Mouse (Mus musculus): Measurements from ENCODE around the gene Ano10. TPM values are rescaled to one million over a fixed set of nuclear protein-coding genes. Genes with fewer than 3 reads are reported as not detected.

The Ano10 gene
- total RNA-seq, 2 experiments from 2014 or later, result 83.6 to 151 TPM

DNA sequence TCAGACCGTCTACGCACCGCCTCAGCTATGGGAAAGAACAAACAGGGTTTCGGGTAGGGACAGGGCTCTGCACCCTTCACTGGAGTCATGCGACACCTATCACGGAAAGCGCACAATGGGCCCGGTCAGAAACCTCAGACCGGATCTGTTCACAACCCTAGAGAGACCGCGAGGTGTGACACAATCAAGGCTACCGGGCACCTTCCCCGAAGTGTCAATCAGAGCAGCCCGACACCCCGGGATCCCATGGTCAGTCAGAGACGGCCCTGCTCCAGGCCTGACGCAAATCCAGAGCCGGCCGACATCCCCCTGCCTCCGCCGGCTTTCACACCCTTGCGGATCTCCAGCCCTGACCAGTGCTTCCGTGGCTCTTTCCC lies 370 bp downstream of the Ano10 start:
- no peak for DNase-seq

DNA sequence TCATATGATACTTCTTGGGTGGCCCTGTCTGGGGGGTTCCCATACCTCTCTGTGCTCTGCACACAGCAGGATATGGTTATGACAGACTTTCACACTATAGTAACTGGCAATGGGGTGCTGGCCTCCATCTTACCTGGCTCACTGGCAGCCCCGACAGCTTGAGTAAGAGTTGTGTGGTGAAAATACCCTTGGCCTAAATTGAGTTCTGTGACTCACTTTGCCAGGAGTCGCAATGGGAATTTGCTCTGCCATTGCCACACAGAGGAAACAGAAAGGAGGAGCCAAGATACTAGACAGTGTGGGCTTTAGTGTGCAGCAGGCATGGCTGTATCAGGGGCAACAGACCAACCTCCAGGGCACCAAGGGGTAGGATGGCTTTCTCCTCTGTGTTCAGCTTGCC lies 4.0 kb downstream of the Ano10 start:
- no peak for DNase-seq

DNA sequence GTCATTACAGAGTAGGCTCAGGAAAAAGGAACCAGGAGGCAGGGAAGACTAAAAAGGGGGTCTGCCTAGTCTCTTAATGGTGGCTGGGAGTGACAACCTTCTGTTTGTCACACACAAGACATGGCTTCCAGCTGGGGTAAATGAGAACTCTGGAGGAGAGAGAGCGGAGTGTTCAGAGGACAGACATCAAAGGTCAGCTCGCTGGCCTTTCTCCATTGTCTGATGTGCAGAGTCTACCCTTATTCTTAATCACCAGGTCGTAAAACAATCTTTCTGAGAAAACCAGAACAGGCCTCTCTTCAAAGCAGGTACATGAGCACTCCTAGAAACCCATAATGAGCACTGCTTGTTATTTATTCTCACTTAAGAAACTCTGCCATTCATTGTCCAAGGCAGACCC lies 5.8 kb downstream of the Ano10 start:
- no peak for DNase-seq

DNA sequence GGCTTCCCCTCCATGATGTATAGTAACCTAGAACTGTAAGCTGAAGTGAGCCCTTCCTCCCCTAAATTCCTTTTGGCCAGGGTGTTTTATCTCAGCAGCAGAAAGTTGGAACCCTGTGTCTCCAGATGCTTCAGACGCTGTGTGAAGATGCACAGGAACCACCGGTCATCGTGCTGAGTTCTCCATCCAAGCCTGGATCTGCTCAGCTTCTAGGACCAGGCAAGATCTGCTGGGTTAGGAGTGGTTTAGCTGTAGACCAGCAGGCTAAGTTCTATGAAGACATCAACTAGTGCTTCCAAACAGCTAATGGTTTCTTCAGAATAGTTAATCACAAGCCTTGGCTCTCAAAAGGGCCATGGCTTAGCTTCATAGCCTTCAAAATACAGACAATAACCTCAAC lies 6.7 kb downstream of the Ano10 start:
- DNase-seq, result no peak

- no peak for DNase-seq
These were observed 8.4 kb downstream of the Ano10 start for GRCm38 (mm10) chr9:122285833-122286310.

GRCm38 (mm10) chr9:122285146-122285832 lies 8.9 kb downstream of the Ano10 start:
- DNase-seq, result no peak

- no peak for DNase-seq
These were observed 9.5 kb downstream of the Ano10 start for GRCm38 (mm10) chr9:122284696-122285095.

DNA sequence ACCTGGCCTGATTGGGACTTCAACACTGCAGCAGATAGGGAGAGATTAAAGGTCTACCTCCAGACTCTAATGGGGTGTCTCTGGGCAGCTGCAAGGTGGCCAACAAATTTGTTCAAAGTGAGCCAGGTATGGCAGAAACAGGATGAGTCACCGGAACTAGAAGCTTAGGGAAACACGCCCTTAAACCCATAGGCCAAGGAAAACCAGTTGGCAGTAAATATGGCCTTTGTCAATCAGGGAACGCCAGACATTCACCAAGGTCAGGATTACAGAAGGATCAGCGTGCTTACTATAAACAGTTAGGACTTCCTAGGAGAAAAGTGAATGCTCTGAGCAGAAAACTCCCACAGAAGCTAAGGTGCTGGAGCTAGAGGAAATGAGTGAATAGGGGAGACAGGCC lies 13.2 kb downstream of the Ano10 start:
- DNase-seq, result no peak

- no peak for DNase-seq
These were observed 17.6 kb downstream of the Ano10 start for GRCm38 (mm10) chr9:122276665-122277064.

- no peak for DNase-seq
These were observed 18.1 kb downstream of the Ano10 start for GRCm38 (mm10) chr9:122276134-122276533.

DNA sequence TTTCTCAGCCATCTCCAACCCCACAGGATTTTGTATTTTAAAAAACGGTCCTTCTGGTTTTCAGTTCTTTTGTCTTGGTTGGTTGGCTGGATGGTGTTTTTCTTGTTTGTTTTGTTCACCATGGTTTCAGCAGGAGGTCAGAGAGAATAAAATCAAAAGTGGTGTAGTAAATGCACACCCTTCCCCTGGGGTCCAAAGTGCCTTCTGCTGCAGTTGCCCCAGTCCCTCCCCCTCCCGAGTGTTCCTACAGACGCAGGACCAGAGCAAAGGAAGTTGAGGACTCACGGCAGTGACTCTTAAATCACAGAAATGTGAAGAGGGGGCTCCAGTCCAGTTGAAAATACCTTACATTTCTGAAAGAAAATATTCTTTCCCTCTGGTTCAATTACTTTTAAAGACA lies 19.9 kb downstream of the Ano10 start:
- DNase-seq, result no peak

GRCm38 (mm10) chr9:122273879-122274278 lies 20.3 kb downstream of the Ano10 start:
- DNase-seq, result no peak

- DNase-seq, result no peak
These were observed 22.4 kb downstream of the Ano10 start for GRCm38 (mm10) chr9:122271866-122272265.

- DNase-seq, result no peak
These were observed 22.9 kb downstream of the Ano10 start for GRCm38 (mm10) chr9:122271318-122271717.

- DNase-seq, result no peak
These were observed 23.3 kb downstream of the Ano10 start for GRCm38 (mm10) chr9:122270913-122271312.

DNA sequence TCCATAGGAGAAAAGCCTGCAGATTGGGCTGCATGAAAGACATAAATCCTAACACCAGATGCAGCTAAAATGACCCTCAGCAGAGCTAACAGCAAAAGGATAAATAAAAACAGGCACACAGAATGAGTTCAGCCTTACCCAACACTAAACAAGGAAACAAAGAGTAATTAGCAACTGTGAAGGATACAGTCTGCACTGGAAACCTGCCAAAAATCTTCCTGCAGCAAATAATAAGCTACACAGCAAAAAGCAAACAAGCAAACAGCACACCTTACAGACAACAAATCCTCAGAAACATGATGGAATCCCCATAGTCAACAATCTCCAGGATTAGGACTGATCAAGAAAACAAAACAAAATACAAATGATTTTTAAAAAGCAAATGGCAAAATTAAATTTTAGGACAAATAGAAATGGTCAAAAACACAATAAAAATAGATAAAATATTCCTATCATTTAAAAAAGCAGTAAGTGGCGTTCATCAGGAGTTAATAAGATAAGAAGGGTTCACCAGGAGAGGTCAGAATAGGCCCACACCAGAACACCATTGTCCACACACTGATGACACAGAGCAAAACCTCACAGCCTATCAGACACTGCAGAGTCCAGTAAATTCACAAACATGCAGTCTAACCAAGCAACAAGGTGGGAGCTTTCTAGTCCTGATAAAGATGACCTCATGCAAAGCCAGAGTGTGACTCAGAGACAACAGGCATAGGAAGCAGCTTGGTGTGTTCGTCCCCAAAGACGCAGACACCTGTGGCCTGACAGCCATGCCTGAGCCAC lies 24.8 kb downstream of the Ano10 start:
- DNase-seq, result no peak

- peak; percentile 14 to 32 for DNase-seq
These were observed 28.6 kb downstream of the Ano10 start for GRCm38 (mm10) chr9:122265526-122266210.

DNA sequence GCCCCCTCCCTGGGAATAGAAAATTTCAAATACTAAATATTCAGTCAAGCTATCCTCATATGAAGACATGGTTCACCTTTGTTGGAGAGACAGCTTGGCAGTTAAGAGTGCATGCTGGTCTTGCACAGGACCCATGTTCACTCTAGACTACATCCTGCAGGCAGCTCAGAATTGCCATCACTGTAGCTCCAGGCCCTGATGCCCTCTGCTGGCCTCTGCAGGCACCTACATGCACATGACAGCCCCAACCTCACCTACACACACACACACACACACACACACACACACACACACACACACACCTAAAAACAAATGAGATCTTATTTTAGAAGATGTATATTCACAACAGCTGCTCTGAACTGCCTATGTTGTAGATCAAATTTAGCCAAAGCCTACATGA lies 31.1 kb downstream of the Ano10 start:
- no peak for DNase-seq

DNA sequence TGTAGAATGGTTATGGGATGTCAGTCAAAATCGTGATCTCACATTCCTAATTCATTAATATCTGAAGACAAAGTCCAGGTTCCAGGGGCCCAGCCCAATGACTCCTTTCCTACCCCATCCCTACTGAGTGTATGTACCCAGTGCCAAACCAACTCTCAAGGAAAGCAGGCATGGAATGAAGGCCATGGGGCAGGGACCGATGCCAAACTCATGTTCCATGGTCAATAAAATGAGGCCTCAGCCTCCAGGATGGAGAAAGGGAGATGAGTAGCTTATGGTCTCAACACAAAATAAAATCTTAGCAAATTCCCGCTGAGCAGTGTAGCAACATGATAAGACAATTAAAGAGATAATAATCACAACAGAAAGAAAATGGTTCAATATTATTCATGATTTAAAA lies 39.8 kb downstream of the Ano10 start:
- no peak for DNase-seq

DNA sequence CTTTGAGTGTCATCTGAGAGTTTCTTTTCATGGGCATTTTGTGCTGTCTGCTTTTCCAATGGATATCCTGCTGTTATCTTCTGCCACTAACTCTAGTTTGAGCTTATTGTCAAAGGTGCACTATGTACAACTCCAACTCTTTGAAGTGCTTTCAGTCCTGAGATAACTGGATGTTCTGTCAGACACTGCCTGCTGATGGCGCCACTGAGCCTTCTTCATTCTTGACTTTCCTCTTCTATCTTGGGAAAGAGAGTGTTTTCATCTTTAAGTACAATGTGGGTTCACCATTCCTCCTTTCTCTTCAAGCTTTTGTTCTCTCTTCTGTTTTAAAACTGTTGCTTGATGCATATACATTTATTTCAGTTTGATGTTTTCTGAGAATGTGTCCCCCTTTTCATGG lies 42.1 kb downstream of the Ano10 start:
- DNase-seq, result no peak

DNA sequence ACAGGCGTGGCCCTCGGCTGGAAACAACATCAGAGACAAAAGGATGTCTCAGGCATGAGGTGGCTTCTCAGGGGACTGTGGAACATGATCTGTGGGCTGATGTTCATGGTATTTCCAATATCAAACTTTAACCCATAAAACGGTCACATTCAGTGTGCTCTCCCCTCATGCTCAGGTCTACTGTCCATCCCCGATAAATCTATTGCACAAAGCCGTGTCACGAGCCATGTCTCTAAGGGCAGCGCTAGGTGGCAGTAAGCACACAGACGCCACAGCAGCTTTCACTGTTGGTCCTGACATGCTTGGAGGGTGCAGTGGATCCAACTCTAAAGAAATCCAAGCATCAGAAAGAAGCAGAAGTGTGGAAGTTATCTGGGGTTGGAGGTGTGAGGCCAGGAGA lies 46.1 kb downstream of the Ano10 start:
- DNase-seq, result peak; percentile 45 to 55

DNA sequence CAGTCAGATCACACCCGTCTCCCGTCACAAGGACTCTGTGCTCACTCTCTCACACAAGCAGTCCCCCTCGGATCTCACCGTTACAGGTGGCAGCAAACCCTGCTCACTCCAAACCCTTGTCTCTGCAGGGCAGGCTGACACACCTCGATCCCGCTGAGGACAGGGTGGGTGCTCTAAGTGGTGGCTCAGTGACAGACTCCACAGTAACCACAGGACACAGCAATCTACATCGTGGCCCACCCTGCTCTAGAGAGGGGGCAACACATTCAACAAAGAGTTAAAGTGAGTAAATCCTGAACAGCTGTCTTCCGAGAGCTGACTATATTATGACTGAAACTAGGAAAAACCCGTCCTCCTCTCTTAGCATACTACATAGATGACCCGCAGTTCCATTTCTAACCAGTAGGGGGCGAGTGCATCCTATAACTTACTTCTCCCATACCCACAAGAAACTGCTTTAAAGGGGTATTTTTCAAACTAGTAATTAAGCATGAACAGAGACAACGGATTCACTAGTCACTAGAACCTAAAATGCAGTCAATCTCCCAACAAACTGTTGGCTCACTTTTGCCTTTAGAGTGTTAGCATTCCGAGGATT lies 46.7 kb downstream of the Ano10 start:
- peak; percentile 63 to 91 for DNase-seq

GRCm38 (mm10) chr9:122245879-122246278 lies 48.3 kb downstream of the Ano10 start:
- no peak for DNase-seq
